Mouse (Mus musculus) splenic B cell, adult 2 months (primary cell): ENCODE measurements around the gene Col6a5.
"Not testable (repeated sequence)": the region's sequence is repeated elsewhere in the genome, so short reads cannot be mapped to it uniquely, and the experiment has no call there.

Experiments
- DNase-seq: peaks from one replicate; pipeline ENCODE4 v3.0.0-alpha.2; 2011; ENCODE audit warnings: low read depth, low spot score
- H3K27me3 ChIP-seq: 2 replicates; pipeline ENCODE4 v1.6.1; 2012; ENCODE audit warnings: mild to moderate bottlenecking, low read length, moderate library complexity, mixed read lengths; ENCODE audit not compliant: control insufficient read depth, poor library complexity, insufficient read depth, severe bottlenecking
- H3K36me3 ChIP-seq: 2 replicates; pipeline ENCODE4 v1.6.1; 2012; ENCODE audit warnings: mild to moderate bottlenecking, low read length, moderate library complexity, mixed read lengths; ENCODE audit not compliant: control insufficient read depth, poor library complexity, insufficient read depth, severe bottlenecking

The Col6a5 gene

DNA sequence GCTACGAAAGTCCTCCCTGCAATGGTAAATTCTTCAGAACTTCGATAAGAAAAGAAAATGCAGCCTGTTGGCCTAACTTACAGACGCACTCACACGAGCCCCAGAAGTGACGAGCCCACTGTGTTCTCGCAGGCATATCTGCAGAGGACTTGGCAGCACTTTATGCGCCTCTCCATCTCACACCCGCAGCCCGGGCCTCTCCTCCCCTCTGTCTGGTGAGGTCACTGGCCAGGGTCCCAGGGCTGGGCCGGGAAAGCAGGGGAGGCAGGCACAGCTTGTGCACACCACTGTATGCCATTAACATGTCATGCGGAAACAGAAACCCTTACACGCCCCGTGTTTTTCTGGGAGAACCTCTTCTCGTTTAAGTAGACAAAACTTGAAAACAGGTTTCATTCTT, 88.8 kb downstream of the Col6a5 start:
- Histone ChIP-seq H3K27me3 (no peaks in the 10 kb centered on the region; the same call in 1 of the 2 replicates), H3K36me3 (no peaks in the 10 kb centered on the region)
- DNase-seq = no peak

DNA sequence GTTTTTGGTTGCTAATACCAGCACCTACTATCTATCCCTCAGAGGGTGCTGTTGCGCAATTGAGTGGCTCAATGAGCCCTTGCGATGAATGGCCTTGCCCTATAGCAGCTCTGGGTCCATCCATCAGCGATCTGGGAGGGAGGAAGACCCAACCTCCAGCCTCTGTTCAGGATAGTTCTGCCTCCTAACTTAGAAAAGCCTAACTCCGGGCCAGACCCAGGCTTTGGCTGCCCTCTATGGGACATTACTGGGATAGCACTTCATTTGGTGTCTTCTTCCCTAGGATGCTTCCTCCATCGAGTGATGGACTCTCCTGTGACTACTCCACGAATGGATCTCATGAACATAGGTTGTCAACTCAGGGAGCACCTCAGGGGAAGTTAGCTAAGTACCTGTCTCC, 102.7 kb downstream of the Col6a5 start:
- DNase-seq = peak; percentile 75
- no peaks in the 10 kb centered on the region for H3K27me3 ChIP-seq
- H3K36me3 ChIP-seq = no peaks in the 10 kb centered on the region

DNA sequence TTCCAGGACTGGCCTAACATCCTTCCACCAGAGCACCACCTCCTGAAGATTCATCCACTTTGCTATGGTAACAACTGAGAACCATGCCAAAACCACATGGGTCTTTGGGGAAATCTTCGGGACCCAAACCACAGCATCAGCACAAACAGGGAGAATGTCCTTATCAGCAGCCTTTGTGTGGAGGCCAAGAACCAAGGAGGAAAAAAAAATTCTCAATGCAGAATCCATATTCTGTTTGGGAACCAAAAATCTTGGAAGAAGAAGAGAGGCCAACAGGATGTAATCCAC, 107.7 kb downstream of the Col6a5 start:
- H3K36me3 ChIP-seq = no peaks in the 10 kb centered on the region
- no peaks in the 10 kb centered on the region for H3K27me3 ChIP-seq
- no peak for DNase-seq

DNA sequence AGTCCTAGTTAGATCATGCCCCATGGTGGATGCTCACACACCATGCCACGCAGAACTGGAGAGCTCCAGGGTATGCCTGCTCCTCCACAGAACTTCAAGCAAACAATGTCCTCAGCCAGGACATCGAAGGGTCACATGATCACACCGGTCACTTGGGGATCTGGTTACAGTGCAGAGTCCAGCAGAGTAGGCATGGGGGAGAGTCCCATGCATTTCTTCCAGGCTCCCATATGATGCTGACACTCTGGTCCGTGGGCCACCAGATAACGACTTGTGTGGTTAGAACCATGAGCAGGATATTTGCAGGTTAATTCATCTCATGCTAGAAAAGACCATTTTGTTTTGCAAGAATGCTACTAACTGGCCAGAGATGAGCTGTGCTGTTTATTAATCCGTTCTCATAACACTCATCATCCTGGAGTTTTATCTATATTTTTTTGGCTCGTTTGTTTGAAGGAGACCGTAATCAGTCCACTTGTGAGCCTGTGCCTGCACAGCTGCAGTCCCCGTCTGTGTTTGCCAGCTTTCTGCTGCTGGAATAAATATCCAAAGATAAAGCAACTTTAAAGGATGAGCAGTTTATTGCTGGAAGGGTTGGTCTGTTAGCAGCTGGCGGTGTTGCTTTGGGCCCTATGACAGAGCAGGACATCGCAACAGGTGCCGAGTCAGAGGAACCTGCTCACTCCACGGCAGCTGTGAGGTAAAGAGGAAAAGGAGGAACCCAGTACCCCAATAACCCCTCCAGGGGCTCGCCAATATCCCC, 108.2 kb downstream of the Col6a5 start:
- Histone ChIP-seq H3K27me3 (no peaks in the 10 kb centered on the region), H3K36me3 (no peaks in the 10 kb centered on the region)
- no peak for DNase-seq

DNA sequence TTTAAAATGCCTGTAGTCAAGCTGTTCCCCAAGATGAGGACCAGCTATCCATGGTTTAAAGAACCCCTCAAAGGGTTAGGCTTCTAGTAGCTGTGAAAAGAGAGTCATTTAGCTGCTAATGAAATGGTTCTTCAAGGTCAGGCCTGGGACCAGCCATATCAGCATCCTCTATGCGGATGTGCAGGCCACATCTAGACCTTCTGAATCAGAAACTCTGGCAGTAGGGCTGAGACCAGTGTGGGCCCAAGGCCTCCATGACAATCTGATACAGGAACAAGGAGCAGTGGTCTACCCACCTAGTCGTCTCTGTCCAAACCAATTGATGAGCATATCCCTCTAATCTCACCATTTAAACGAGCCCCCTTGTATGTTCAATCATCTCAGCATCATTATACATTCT, 109.4 kb downstream of the Col6a5 start:
- H3K27me3 ChIP-seq = no peaks in the 10 kb centered on the region
- no peaks in the 10 kb centered on the region for H3K36me3 ChIP-seq
- no peak for DNase-seq

DNA sequence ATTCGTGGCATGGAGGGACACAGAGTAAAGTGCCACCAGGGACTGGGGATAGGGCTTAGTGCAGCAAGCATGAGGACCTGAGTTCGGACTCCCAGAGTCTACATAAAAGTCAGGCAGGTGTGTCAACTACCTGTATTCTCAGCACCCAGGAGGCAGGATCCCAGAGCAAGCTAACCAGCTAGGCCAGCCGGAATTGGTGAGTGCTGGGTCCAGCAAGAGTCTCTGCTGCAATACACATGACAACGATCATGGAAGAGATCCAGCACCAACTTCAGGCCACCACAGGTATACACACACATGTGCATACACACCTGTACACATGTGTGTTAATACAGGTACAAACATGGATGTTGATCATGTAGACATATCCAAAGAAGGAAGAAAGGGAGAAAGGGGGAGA, 112.0 kb downstream of the Col6a5 start:
- H3K36me3 ChIP-seq = no peaks in the 10 kb centered on the region
- no peaks in the 10 kb centered on the region for H3K27me3 ChIP-seq
- no peak for DNase-seq

DNA sequence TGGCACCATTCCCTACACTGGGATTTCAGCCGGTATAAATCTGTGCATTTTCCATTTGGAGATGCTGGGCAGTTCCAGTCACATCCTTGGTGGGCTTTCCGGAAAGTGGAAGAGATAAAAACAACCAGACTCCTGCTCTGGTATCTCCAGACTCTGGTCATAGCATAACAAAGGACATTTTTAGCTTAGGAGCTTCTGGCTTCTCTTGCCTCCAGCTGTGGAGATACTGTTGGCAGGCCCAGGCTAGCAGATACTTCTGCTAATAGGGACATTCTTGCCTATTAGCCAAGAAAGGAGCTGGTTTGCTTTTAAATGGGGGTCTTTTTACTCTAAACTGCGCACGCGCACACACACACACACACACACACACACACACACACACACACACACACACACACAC, 113.2 kb downstream of the Col6a5 start:
- Histone ChIP-seq H3K27me3 (no peaks in the 10 kb centered on the region), H3K36me3 (no peaks in the 10 kb centered on the region)
- no peak for DNase-seq

DNA sequence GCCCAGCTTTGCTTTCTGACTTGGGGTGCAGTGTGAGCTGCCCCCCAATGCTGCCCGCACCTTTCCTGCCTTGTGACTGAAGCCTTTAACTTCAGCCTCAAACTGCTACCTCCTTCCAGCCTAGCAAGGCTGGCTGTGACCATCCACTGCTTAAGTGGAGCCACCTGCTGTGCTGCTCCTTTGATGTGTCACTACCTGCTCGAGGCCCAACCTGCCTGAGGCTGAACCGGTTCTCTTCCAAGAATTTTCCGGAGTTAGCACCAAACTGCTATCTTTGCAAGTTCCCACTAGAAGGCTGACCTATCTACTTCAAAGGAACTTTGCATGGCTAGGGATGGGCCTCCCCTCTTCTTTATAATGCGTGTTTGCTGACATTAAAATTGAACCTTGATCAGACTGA, 119.1 kb downstream of the Col6a5 start:
- not testable (repeated sequence) for H3K27me3 ChIP-seq, H3K36me3 ChIP-seq, DNase-seq

DNA sequence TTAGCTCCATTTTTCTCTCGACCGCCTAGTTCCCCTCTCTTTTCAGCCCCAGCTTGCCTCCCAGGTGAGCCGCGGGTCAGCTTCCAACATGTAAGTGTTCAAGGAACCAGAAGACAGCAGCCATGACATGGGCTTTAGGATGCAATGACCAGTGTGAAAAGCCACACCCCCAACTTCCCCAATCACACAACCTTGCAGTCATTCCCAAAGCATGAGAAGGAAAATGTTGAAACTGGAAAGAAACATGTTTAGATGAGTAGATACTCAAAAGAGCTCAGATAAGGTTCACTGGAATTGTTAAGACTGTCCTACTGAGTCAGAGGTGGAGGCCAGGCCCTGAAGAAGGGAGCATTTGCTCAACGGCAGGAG, 121.3 kb downstream of the Col6a5 start:
- Histone ChIP-seq H3K27me3 (no peaks in the 10 kb centered on the region), H3K36me3 (no peaks in the 10 kb centered on the region)
- DNase-seq = no peak

DNA sequence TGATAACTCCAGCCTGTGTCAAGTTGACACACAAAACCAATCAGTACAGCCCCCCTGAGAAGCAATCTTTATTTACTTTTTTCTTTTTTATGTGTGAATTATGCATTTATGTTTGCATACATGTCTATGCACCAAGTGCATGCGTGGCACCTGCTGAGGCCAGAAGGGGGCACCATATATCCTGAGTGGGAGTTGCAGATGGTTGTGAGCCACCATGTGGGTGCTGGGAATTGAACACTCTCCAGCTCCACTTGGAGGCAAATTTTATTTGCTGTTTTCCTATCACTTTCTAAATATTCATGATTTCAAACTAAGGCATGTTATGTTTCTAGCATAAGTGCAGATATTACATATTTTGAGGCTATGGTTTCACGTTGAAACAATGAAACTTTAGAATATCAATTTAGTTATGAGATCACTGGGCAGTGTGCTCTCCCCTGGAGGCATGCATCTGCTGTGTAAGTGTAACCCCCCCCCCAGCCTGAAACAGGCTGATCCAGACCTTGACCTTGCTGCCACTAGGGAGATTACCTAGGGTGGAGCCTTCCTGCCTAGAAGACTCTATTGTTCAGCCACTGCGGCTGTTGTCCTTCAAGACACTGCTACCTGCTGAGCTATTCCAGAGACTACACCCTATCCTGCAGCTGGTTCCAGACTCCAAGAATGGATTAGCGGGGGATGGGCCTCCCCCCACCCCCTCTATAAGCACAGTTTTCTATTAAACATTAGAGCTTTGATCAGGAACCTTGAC, 121.9 kb downstream of the Col6a5 start:
- Histone ChIP-seq H3K27me3 (no peaks in the 10 kb centered on the region), H3K36me3 (no peaks in the 10 kb centered on the region)
- no peak for DNase-seq

DNA sequence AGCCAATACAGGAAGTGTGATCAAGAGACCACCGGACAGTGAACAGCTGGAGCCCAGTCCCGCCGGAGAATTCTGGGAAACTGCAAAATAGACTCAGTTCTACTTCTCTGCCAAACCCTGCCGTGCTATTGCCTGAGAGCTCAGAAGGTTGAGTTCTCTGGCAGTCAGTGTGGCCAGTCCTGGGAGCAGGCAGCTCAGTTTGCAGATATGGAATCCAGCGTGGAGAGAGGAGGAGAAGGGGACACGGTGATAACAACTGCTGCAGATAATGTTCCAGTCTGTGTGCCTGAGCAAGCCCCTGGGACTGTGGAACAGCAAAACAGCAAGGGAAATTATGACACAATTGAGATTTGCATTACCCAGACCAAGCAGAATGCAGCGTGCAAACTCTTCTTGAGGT, 124.9 kb downstream of the Col6a5 start:
- Histone ChIP-seq H3K27me3 (no peaks in the 10 kb centered on the region), H3K36me3 (no peaks in the 10 kb centered on the region)
- DNase-seq = no peak

DNA sequence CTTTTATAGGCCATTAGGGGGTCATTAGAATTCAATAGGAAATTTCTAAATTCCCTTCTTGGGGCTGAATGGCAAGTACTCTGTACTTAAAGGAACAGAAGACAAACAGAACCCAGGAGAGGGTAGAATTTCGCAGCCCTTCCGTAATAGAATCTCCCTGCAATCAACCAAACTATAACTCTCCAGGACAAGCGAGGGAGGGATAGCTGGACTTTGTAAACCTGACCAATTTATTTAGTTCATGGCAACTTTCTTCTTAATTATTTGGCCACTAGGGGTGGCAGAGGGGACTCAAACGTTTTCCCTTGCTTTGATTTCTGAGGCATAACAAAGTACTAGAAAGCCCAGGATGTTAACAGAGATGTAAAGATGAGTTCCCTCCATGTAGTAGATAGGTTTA, 125.6 kb downstream of the Col6a5 start:
- Histone ChIP-seq H3K27me3 (no peaks in the 10 kb centered on the region), H3K36me3 (no peaks in the 10 kb centered on the region)

DNA sequence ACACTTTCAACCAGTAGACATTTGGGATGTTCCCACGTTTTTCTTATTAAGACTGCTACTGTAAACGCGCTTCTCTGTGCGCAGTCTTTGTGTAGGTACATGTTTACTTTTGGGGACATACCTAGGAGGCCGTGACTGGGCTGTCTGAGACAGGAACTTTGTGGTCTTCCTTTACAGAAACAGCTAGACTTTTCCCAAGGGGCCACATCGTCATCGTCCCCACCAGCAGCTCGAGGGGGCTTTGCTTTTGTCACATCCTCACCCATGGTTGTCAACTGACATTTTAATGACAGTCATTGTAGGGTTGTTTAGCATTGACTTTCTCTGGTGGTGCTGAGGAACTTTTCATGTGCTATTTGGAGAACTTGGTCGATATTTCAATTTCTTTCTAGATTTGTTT, 129.2 kb downstream of the Col6a5 start:
- no peaks in the 10 kb centered on the region for H3K27me3 ChIP-seq
- DNase-seq = peak; percentile 73

More for the DNA sequence above, 125.6 kb downstream of the Col6a5 start:
- DNase-seq = peak; percentile 13

DNA sequence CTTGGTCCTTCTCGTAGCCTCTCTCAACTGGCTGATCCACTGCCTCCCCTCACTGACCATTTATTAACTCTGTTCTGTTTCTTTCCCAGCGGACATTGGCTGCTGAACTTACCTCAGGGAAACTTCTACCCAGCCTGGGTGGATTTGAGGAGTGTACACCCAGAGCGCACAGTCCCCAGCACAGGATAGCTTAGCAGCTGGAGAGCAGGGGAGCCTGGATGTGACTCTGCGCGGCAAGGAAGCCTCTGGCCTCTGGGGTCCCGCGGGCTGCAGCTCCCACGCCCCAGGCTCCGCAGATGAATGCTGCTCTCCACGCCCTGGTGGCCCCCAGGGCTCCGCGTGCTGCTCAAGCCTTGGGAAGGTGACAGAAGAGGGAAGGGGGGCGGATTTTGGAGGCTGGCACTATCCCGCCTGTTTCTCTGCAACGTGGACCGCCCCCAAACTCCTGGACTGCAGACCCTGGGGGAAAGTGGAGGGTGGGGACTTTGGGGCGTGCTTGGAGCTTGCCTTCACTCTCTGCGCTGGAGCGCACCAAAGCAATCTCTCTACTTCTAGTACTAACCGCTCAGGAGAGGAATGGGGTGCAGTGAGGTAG, 132.6 kb downstream of the Col6a5 start, which contains the start of gene Col6a6:
Gene Col6a6, minus strand, starts transcription at position 370 of the 595 bp plus-strand sequence.
- DNase-seq = no peak
- Histone ChIP-seq H3K27me3 (no peaks in the 10 kb centered on the region), H3K36me3 (no peaks in the 10 kb centered on the region)

More for the DNA sequence above, 129.2 kb downstream of the Col6a5 start:
- H3K36me3 ChIP-seq = no peaks in the 10 kb centered on the region

DNA sequence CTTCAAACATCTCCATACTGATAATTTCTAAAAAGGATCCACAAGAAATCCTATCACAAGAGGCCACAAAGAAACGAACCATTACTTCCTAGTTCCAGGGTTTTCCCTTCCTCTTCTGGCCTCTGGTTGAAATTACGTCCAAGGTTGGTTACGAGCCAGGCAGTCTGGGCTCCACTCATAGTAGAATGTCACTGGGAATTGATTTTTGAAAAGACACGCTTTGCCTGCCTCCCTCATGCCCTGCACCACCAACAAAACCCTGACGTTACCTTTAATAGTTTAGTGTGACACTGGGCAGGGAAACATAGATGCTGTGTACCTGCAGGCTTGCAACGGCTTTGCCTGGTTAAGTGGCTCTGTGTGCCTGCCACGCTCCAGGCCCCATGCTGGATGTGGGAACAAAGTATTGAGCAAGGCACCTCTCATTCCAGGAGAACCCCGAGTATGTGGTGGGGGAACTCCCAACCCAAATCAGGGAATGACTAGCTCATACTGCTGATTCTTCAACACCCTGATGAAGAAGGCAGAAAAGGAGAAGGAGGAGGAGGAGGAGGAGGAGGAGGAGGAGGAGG, 133.3 kb downstream of the Col6a5 start:
- no peak for DNase-seq

More for the DNA sequence above, 133.3 kb downstream of the Col6a5 start:
- H3K36me3 ChIP-seq = no peaks in the 10 kb centered on the region
- H3K27me3 ChIP-seq = no peaks in the 10 kb centered on the region
